Mouse (Mus musculus) forelimb bud, embryonic 11.5 days (tissue): ENCODE results near the gene Usp10.

Experiments used
- DNase-seq: peaks from one replicate; pipeline ENCODE4 v3.0.0-alpha.2; 2012; ENCODE audit warnings: low read depth, low spot score

Gene Usp10

GRCm38 (mm10) chr8:119909944-119910546, at the start of gene Usp10:
Gene Usp10 (plus strand): TSS chr8:119910360.
- DNase-seq, result no peak

DNA sequence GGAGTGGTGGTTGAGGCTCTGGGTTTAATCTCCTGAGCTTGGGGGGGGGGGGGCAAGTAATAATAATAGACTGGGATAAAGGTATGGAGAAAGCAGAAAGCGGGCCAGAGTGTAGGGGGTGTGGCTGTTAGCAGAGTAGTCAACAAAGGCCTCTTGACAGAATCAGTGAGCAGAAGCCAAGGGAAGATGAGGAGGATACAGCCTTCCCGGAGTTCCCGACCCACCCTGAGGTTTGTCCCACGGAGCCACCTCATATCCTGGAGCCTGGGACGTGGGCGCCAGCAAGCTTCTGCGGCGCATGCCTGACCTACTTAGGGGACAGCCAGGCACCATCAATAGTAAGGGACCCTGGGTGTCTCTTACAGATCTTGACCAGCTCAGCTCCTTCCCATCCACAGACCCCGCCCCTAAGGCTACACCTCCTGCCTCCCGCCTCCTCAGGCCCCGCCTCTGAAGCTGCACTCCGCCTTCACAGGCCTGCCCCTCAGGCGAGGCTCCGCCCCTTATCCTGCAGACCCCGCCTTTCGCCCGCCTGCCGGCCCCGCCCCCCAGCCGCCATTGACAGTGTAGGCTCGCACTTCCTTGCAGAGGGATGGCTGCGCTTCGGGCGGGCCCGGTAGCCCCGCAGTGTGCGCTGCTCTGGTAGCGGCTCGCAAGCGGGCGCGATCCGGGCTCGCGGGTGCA, 48.3 kb upstream of the Usp10 start, which contains the start of gene Klhl36:
TSS of gene Klhl36 (plus strand) at position 561 of the 684 bp plus-strand sequence.
- DNase-seq, result peak; percentile 87

GRCm38 (mm10) chr8:119862390-119862734, 47.8 kb upstream of the Usp10 start:
- no peak for DNase-seq

DNA sequence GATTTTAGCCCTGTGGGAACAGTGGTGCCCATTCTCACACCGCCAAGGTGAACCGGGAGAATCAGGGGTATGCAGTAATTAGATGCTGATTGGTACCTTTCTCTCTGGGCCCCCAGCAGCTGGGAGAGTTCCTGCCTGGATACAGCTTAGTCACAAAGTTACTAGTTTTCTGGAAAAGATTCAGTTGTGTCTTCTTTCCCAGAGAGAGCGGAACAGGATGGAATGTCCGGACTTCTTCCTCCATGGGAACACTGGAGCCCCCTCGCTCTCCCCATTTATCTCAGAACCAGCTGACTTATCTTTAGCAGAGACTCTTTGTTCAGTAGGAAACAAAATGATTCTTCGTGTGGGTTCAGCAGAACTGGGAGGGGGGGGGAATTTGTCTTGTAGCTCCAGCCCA, 47.4 kb upstream of the Usp10 start:
- no peak for DNase-seq

DNA sequence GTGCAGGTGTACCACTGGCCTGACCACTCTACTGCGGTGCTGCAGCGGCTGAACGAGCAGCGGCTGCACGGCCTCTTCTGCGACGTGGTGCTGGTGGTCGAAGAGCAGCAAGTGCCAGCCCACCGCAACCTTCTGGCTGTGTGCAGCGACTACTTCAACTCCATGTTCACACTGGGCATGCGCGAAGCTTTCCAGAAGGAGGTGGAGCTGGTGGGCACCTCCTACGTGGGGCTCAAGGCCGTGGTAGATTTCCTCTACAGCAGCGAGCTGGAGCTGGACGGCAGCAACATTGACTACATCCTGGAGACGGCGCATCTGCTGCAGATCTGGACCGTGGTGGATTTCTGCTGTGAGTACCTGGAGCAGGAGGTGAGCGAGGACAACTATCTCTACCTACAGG, 40.5 kb upstream of the Usp10 start:
- no peak for DNase-seq

GRCm38 (mm10) chr8:119873181-119873580, 37.0 kb upstream of the Usp10 start:
- DNase-seq, result no peak

DNA sequence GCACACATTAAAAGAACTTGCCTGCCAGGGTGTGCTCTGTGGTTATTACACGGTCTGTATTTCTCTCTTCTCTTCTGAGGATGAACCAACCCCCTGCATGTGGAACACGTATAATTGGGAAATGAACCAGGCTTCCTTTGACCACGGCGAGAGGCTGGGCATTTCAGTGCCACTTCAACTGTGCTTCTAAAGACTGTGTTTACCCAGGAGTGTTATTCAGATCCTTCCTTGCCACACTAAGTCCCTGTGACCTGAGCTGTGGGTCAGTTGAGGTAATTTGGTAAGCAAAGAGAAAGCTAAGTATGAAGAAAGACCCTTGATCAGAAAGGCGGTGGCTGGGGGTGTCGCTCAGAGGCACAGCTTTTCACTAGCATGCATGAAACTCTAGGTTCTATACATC, 28.9 kb upstream of the Usp10 start:
- DNase-seq, result no peak

- no peak for DNase-seq
Measured at GRCm38 (mm10) chr8:119881917-119882316, 28.2 kb upstream of the Usp10 start.

GRCm38 (mm10) chr8:119883281-119883680, 26.9 kb upstream of the Usp10 start:
- no peak for DNase-seq

GRCm38 (mm10) chr8:119885612-119886011, 24.5 kb upstream of the Usp10 start:
- DNase-seq, result no peak

- no peak for DNase-seq
Measured at GRCm38 (mm10) chr8:119887130-119887529, 23.0 kb upstream of the Usp10 start.

DNA sequence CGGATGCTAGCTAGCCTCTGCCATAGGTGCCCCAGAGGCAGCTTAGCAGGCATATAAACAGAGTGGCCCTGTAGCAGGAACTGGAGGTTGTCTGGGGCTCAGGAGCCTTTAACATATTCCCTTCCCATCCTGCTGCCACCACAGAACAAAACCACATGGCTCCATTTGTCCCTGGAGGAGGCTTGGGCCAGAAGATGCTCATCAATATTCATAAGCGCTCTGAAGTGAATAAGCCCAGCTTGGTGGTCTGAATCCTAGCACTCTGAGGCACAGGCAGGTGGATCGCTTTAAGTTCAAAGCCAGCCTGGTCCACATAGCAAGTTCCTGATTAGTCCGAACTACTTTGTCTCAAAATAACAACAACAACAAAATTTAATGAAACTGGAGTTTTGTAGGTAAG, 22.1 kb upstream of the Usp10 start:
- no peak for DNase-seq

- DNase-seq, result no peak
Measured at GRCm38 (mm10) chr8:119897069-119897468, 13.1 kb upstream of the Usp10 start.

GRCm38 (mm10) chr8:119897933-119898332, 12.2 kb upstream of the Usp10 start:
- DNase-seq, result no peak

- DNase-seq, result no peak
Measured at GRCm38 (mm10) chr8:119901349-119901748, 8.8 kb upstream of the Usp10 start.

DNA sequence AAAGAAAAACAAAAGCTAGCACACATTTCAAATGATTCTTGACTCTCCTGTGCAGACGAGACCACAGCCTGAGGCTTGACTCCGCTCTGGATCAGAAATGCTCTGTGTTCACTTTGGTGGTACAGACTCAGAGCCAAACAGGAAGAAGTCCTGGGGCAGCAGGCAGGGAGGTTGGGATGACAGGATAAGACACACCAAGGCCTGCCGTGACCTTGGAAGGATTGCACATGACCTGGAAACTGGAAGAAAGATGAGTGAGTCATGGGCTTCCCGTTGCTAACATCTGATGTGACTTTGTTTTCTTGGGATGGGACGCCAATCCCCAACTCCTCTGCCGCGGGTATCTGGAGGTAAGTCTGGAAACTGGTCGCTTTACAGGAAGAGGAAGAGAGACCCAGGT, 8.2 kb upstream of the Usp10 start:
- DNase-seq, result no peak

DNA sequence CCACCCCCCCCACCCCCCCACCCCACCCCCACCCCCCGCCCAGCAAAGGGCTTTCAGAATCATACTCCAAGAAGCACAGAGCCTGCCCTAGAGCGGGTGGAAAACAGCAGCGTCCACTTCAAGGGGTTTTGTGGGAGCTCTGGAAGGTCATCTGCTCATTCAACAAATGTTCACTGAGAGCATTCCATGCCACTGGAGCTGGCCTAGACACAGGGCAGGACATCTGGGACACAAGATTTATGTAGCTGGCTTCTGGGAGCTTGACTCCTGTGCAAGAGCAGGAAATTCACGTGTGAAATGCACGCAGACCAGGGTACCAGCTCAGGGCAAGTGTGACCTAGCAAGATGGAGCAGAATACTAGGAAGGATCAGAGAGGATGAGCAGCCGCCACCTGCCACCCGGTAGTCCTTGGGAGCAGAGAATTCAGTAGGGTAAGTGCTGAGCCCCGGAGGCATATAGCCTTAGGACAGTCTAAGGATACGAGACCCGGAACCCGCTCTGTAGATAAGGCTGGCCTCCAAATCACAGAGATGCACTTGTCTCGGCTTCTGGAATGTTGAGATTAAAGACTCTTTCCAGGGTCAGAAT, 5.7 kb upstream of the Usp10 start:
- DNase-seq, result no peak

DNA sequence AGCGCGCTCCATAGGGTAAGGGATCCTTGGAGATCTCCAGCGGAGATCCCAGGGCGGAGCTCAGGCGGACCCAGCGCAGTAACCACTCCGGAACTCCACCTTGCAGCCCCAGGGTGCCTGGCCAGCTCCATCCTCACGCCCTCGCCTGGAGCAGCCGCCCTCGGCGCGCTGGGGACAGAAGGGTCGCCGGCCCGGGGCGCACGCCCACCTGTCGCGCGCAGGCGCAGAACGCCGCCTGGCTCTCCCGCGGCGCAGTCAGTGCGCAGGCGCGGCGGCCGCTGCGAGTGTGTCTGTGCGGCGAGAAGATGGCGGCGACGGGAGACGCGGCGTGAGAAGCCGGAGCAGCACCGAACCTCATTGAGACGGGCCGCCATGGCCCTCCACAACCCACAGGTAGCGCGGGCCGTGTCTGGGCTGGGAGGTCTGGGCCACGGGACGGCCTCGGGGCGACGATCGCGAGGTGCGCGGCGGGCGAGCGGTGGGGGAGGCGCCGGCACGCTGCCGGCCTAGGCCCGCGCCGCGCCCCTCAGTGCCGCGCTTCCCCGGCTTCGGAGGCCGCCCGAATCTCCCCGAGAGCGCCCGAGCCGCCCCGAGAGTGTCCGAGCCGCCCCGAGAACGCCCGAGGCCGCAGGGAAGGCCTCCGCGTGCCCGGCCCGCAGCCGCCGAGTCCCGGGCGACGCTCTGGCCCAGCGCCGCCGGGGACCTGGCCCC, 542 bp downstream of the Usp10 start, which contains the start of gene Gm20388:
TSS of gene Gm20388 (plus strand) at position 295 of the 711 bp plus-strand sequence.
- DNase-seq, result peak; percentile 85

DNA sequence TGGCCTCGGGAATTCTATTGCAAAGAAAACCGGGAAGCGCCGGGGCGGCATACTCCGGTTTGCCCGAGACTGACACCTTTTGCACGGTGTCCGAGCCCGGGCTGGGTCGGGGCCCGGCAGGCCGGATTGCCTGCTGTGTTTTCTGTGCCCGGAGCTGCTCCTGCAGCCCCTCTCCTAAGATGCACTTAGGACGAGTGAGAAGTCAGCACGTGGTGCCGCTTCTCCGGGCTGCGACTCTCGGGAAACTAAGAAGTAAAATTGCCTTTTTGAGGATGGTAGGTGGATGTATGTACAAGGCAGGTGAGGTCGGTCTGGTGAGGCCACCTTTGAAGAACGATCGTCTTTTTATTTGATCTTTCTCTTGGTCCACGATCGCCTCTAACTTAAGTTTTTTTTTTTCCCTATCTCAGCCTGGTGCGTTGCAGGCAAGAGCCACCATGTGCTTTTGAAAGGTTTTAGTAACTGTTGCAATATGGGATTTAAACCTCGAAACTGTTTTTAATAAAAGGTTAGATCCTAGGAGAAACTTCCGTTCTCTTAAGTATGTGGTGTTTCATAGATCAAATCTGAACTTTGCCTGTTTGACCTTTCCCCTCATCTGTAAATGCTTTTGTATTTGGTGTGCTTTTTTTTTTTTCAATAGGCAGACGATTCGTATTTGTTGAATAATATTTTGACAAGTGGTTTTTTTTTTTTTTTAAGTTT, 1.2 kb downstream of the Usp10 start:
- DNase-seq, result peak; percentile 35

- DNase-seq, result no peak
Measured at GRCm38 (mm10) chr8:119912643-119913042, 2.5 kb downstream of the Usp10 start.

DNA sequence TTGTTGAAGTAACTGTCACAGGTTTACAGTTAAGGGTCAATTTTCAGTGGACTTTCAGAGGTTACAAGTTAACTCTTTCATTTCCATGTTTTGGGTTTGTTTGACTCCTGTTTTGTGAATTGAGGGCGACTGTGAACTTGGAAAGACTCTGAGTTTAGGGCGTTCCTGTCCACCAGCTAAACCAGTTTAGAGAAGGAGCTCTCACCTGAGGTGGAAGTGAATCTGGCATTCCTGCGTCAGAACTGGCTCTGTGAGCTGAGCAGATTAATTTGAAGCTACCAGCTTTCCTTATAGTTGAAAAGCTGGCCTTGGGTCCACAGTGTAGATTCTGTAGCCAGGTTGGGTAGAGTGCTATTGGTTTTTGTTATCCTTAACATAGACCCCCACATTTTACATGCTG, 3.0 kb downstream of the Usp10 start:
- DNase-seq, result no peak

DNA sequence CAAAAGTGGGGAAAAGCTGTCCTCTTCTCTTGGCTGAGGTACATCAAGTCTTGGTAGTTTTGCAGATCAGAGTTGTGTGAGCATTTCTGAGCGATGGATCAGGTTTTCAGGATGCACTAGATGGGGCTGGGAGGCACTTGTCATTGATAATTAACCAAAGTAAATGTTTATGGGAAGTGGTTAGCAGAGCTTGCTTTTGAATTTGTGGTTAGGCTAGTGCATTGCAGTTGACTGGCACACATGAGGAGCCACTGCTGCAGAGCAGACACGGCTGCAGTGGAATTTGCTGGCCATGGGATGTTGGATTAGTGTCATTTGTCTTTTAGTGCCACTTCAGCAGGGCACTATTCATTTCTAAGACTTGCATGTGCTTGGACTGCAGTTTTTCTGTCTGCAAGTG, 4.0 kb downstream of the Usp10 start:
- DNase-seq, result no peak
